Mouse (Mus musculus) midbrain, embryonic 14.5 days (tissue): ENCODE measurements around the gene Cyp2d10. TPM values are rescaled to one million over a fixed set of nuclear protein-coding genes. Genes with fewer than 3 reads are reported as not detected.

Experiments used
- ATAC-seq: fragments of 200-750 bp; cut with Nextera tagmentation; 2 replicates; pipeline ENCODE4 v1.8.0; 2017; ENCODE audit warnings: moderate number of reproducible peaks, moderate library complexity; ENCODE audit not compliant: low FRiP score, low TSS enrichment
- DNase-seq: peaks from one replicate; pipeline ENCODE4 v3.0.0-alpha.2; 2015
- H3K27ac ChIP-seq: fragments of 300-500 bp; sonication (generic); replicated peaks from 2 replicates; pipeline ENCODE4 v1.5.1; 2014; ENCODE audit warnings: mild to moderate bottlenecking, low read depth, low read length, moderate library complexity
- H3K27me3 ChIP-seq: fragments of 300-500 bp; sonication (generic); 2 replicates; pipeline ENCODE4 v1.6.1; 2014; ENCODE audit warnings: low read length, control low read depth, mixed read lengths; ENCODE audit not compliant: control insufficient read depth, insufficient read depth
- H3K36me3 ChIP-seq: fragments of 300-500 bp; sonication (generic); 2 replicates; pipeline ENCODE4 v1.6.1; 2014; ENCODE audit warnings: low read length, control low read depth; ENCODE audit not compliant: control insufficient read depth, insufficient read depth
- H3K4me1 ChIP-seq: fragments of 300-500 bp; sonication (generic); 2 replicates; pipeline ENCODE4 v1.6.1; 2014; ENCODE audit warnings: mild to moderate bottlenecking, antibody characterized with exemption, low read length, control low read depth; ENCODE audit not compliant: control insufficient read depth, insufficient read depth
- H3K4me2 ChIP-seq: fragments of 300-500 bp; sonication (generic); 2 replicates; pipeline ENCODE4 v1.6.1; 2014; ENCODE audit warnings: mild to moderate bottlenecking, low read length, moderate library complexity
- H3K4me3 ChIP-seq: fragments of 300-500 bp; sonication (generic); replicated peaks from 2 replicates; pipeline ENCODE4 v1.5.1; 2014; ENCODE audit warnings: low read depth, low read length
- H3K9ac ChIP-seq: fragments of 300-500 bp; sonication (generic); replicated peaks from 2 replicates; pipeline ENCODE4 v1.6.1; 2014; ENCODE audit warnings: mild to moderate bottlenecking, low read length, moderate library complexity
- H3K9me3 ChIP-seq: fragments of 300-500 bp; sonication (generic); 2 replicates; pipeline ENCODE4 v1.6.1; 2016; ENCODE audit warnings: low read length, control low read depth, mixed read lengths; ENCODE audit not compliant: control insufficient read depth
- WGBS: fragments of 180-500 bp; shearing (Covaris S2); extraction: QIAGEN DNeasy Blood & Tissue Kit; methylation state at CpG from one replicate; pipeline ENCODE4 v1.1.7; 2014; 5-methylcytosine and 5-hydroxymethylcytosine counted together
- microRNA-seq: library from miRNA; unstranded; fragments of <30 nt; microRNA quantifications from one replicate; pipeline ENCODE4, GENCODE M21; 2016
- polyA plus RNA-seq: library from polyadenylated mRNA; unstranded; fragments of >200 nt; fragmentation: Nextera tagmentation; extraction: Ambion mirVana; gene quantifications from 2 replicates; pipeline ENCODE4 v1.2.1, GENCODE M21; 2014

The Cyp2d10 gene
- polyA plus RNA-seq, 1 experiment from 2014 or later: not detected

GRCm38 (mm10) chr15:82358431-82359260, 48.3 kb downstream of the Cyp2d10 start:
- Histone ChIP-seq H3K9ac (no peak overlapping the region), H3K4me3 (no peak overlapping the region), H3K36me3 (no peaks in the 10 kb centered on the region), H3K27me3 (no peaks in the 10 kb centered on the region), H3K9me3 (no peaks in the 10 kb centered on the region), H3K4me1 (peaks cover 3% of the 10 kb centered on the region; the same call in 1 of the 2 replicates), H3K4me2 (no peak overlapping the region), H3K27ac (no peak overlapping the region)
- DNase-seq (no peak), ATAC-seq (no peak)
- WGBS: 69% methylated on average over 22 of the region's 22 CpGs

GRCm38 (mm10) chr15:82354126-82354945, 52.7 kb downstream of the Cyp2d10 start, which contains the start of gene Ndufa6:
Gene Ndufa6, minus strand, starts transcription at chr15:82354322.
- Histone ChIP-seq H3K36me3 (peaks cover 18% of the 10 kb centered on the region), H3K27me3 (no peaks in the 10 kb centered on the region), H3K9ac (peak within 1 kb of the TSS; percentile 97), H3K4me1 (peaks cover 13% of the 10 kb centered on the region), H3K4me3 (peak within 1 kb of the TSS; percentile 87), H3K9me3 (no peaks in the 10 kb centered on the region), H3K27ac (peak within 1 kb of the TSS; percentile 89), H3K4me2 (peak within 1 kb of the TSS; percentile 85)
- peak; percentile 99 for ATAC-seq
- peak; percentile 99 for DNase-seq
- 2% methylated on average over 57 of the region's 57 CpGs for WGBS

GRCm38 (mm10) chr15:82353745-82354113, 53.3 kb downstream of the Cyp2d10 start:
- no peaks in the 10 kb centered on the region for H3K9me3 ChIP-seq
- peaks cover 13% of the 10 kb centered on the region for H3K4me1 ChIP-seq
- peaks cover 24% of the 10 kb centered on the region for H3K36me3 ChIP-seq
- H3K4me3 ChIP-seq: peak overlapping the region; percentile 87
- peak overlapping the region; percentile 85 for H3K4me2 ChIP-seq
- WGBS: under 1% methylated on average over 23 of the region's 23 CpGs
- H3K9ac ChIP-seq: peak overlapping the region; percentile 97
- DNase-seq (peak; percentile 27), ATAC-seq (peak; percentile 66)
- H3K27ac ChIP-seq: peak overlapping the region; percentile 89
- H3K27me3 ChIP-seq: no peaks in the 10 kb centered on the region

- peaks cover 29% of the 10 kb centered on the region for H3K36me3 ChIP-seq
- peaks cover 13% of the 10 kb centered on the region for H3K4me1 ChIP-seq
- peak overlapping the region; percentile 85 for H3K4me2 ChIP-seq
- H3K9me3 ChIP-seq: no peaks in the 10 kb centered on the region
- WGBS: 32% methylated on average over 14 of the region's 14 CpGs
- peak overlapping the region; percentile 89 for H3K27ac ChIP-seq
- DNase-seq (no peak), ATAC-seq (no peak)
- H3K4me3 ChIP-seq: peak overlapping the region; percentile 87
- no peaks in the 10 kb centered on the region for H3K27me3 ChIP-seq
- peak overlapping the region; percentile 97 for H3K9ac ChIP-seq
These were observed 53.8 kb downstream of the Cyp2d10 start for GRCm38 (mm10) chr15:82353078-82353744.

Small RNA genes lying within 50 kb of the gene (microRNA-seq; reads per million reads assigned to microRNA genes)
- not detected for gene Gm25990
- not detected for gene Gm27331
- gene Gm27622: not detected
- gene Mir7684: not detected

Other genes with a start within 250 kb of the Cyp2d10 start
- 0.70 and 1.5 TPM in 2 replicates for gene Shisa8, start 194.4 kb downstream of the Cyp2d10 start, polyA plus RNA-seq
- gene Tnfrsf13c, start 182.8 kb downstream of the Cyp2d10 start, polyA plus RNA-seq: 0.19 TPM in 1 of 2 replicates, not detected in the other
- 13.9 and 23.2 TPM in 2 replicates for gene Cenpm, start 162.4 kb downstream of the Cyp2d10 start, polyA plus RNA-seq
- 12.2 and 47.6 TPM in 2 replicates for gene 1500009C09Rik, start 154.8 kb downstream of the Cyp2d10 start, polyA plus RNA-seq
- gene Sept3, start 132.3 kb downstream of the Cyp2d10 start, polyA plus RNA-seq: 361 and 403 TPM in 2 replicates
- gene Wbp2nl, start 108.2 kb downstream of the Cyp2d10 start, polyA plus RNA-seq: not detected in 2 replicates
- gene Naga, start 68.3 kb downstream of the Cyp2d10 start, polyA plus RNA-seq: 23.0 and 27.3 TPM in 2 replicates
- 0.85 and 1.3 TPM in 2 replicates for gene Pheta2, start 68.3 kb downstream of the Cyp2d10 start, polyA plus RNA-seq
- 286 and 365 TPM in 2 replicates for gene Smdt1, start 68.2 kb downstream of the Cyp2d10 start, polyA plus RNA-seq
- gene Ndufa6, start 52.9 kb downstream of the Cyp2d10 start, polyA plus RNA-seq: 375 and 469 TPM in 2 replicates
- 0.76 and 2.1 TPM in 2 replicates for gene Cyp2d22, start 26.9 kb downstream of the Cyp2d10 start, polyA plus RNA-seq
- not detected in 2 replicates for gene Cyp2d11, start 13.2 kb downstream of the Cyp2d10 start, polyA plus RNA-seq
- not detected in 2 replicates for gene Cyp2d9, start 26.2 kb upstream of the Cyp2d10 start, polyA plus RNA-seq
- not detected in 2 replicates for gene Cyp2d12, start 147.9 kb upstream of the Cyp2d10 start, polyA plus RNA-seq
- not detected in 2 replicates for gene Cyp2d34, start 213.8 kb upstream of the Cyp2d10 start, polyA plus RNA-seq